Mouse (Mus musculus) ES-E14 (cell line): ENCODE data around the gene Cep295.

Source experiments
- HCFC1 ChIP-seq: IDR thresholded peaks from 2 replicates; pipeline ENCODE4 v1.6.1; 2012; ENCODE audit warnings: low read length, inconsistent platforms, borderline replicate concordance; ENCODE audit not compliant: insufficient read depth
- MAFK ChIP-seq: IDR thresholded peaks from 2 replicates; pipeline ENCODE4 v1.6.1; 2014; ENCODE audit warnings: mild to moderate bottlenecking, low read depth, low read length, inconsistent platforms; ENCODE audit not compliant: insufficient read depth
- ZNF384 ChIP-seq: IDR thresholded peaks from 2 replicates; pipeline ENCODE4 v1.6.1; 2012; ENCODE audit warnings: low read depth, low read length, inconsistent platforms

- TF ChIP-seq ZNF384 = no peak
- no peak for TF ChIP-seq HCFC1
- TF ChIP-seq MAFK = no peak
Measured at GRCm38 (mm10) chr9:15297112-15297511, 60.5 kb downstream of the Cep295 start.
